Mouse (Mus musculus) liver, embryonic 16.5 days (tissue): ENCODE measurements around the gene Tppp. TPM values are rescaled to one million over a fixed set of nuclear protein-coding genes. Genes with fewer than 3 reads are reported as not detected.
"Not testable (repeated sequence)": the region's sequence is repeated elsewhere in the genome, so short reads cannot be mapped to it uniquely, and the experiment has no call there.

Experiments
- ATAC-seq: fragments of 200-750 bp; cut with Nextera tagmentation; 2 replicates; pipeline ENCODE4 v1.8.0; 2017; ENCODE audit warnings: low read depth, mild to moderate bottlenecking, moderate number of reproducible peaks, moderate library complexity
- H3K27ac ChIP-seq: fragments of 300-500 bp; sonication (generic); 2 replicates; pipeline ENCODE4 v1.5.1; 2014; ENCODE audit warnings: mild to moderate bottlenecking, low read length
- H3K27me3 ChIP-seq: fragments of 300-500 bp; sonication (generic); 2 replicates; pipeline ENCODE4 v1.6.1; 2014; ENCODE audit warnings: low read depth, low read length, mixed read lengths; ENCODE audit not compliant: control insufficient read depth, insufficient read depth
- H3K36me3 ChIP-seq: fragments of 300-500 bp; sonication (generic); 2 replicates; pipeline ENCODE4 v1.6.1; 2014; ENCODE audit warnings: mild to moderate bottlenecking; ENCODE audit not compliant: control insufficient read depth, insufficient read depth
- H3K4me1 ChIP-seq: fragments of 300-500 bp; sonication (generic); 2 replicates; pipeline ENCODE4 v1.6.1; 2014; ENCODE audit warnings: low read depth, low read length, mixed read lengths; ENCODE audit not compliant: control insufficient read depth
- H3K4me2 ChIP-seq: fragments of 300-500 bp; sonication (generic); 2 replicates; pipeline ENCODE4 v1.6.1; 2014; ENCODE audit warnings: low read depth, low read length, mixed read lengths
- H3K4me3 ChIP-seq: fragments of 300-500 bp; sonication (generic); 2 replicates; pipeline ENCODE4 v1.5.1; 2014; ENCODE audit warnings: low read depth, mild to moderate bottlenecking, low read length
- H3K9ac ChIP-seq: fragments of 300-500 bp; sonication (generic); 2 replicates; pipeline ENCODE4 v1.6.1; 2014; ENCODE audit warnings: low read depth, low read length
- H3K9me3 ChIP-seq: fragments of 300-500 bp; sonication (generic); replicated peaks from 2 replicates; pipeline ENCODE4 v1.6.1; 2016; ENCODE audit warnings: low read length; ENCODE audit not compliant: control insufficient read depth
- WGBS: fragments of 180-500 bp; shearing (Covaris S2); extraction: QIAGEN DNeasy Blood & Tissue Kit; methylation state at CpG from one replicate; pipeline ENCODE4 v1.1.7; 2014; ENCODE audit not compliant: insufficient replicate concordance; 5-methylcytosine and 5-hydroxymethylcytosine counted together
- polyA plus RNA-seq: library from polyadenylated mRNA; unstranded; fragments of >200 nt; fragmentation: Nextera tagmentation; extraction: Ambion mirVana; gene quantifications from 2 replicates; pipeline ENCODE4 v1.2.1, GENCODE M21; 2015

The Tppp gene
- polyA plus RNA-seq, 1 experiment from 2014 or later, result 0.61 TPM

DNA sequence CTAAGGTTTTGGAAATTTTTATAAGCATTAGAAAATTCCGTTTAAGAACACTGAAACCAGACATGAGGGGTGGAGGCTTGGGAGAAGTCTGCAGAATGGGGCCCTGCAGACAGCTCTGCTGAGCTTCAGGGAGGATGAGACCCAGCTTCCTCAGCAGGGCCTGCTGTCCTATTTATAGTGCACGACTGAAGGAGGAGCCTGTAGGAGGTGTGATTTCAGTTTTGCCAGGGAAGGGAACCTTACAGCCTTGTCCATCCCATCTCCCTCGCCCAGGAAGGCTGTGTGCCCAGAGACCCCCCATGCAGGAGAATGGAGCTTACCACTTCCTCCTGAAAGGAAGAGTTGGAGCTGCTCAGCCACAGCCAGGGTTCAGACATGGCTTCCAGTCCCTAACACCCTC, 1.5 kb downstream of the Tppp start:
- H3K27me3 ChIP-seq, result peaks cover 49% of the 10 kb centered on the region
- WGBS, result 7% methylated on average over 3 of the region's 3 CpGs

DNA sequence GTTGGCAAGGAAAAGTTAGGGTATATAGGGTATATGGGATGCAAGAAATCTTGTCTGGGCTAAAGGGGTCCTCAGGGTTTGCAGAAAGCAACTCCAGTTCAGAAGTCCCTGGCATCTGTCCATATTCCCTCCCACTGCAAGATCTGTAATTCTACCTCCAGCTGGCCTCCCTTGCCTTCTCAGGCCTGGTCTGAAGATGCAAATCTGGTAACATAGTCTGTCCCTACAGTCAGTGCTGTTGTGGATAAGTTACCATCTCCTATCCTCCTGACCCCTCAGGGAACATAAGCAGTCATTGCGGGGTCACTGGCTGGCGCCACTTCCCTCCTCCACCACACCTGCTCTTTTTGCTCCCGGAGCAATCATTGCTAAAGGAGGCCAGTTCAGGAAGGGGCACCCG, 6.7 kb downstream of the Tppp start:
- no peak for ATAC-seq
- H3K9ac ChIP-seq, result no peak overlapping the region
- no peak overlapping the region for H3K4me2 ChIP-seq
- H3K27ac ChIP-seq, result no peak overlapping the region
- H3K9me3 ChIP-seq, result no peaks in the 10 kb centered on the region
- H3K27me3 ChIP-seq, result peaks cover 21% of the 10 kb centered on the region
- peaks cover 8% of the 10 kb centered on the region for H3K4me1 ChIP-seq
- WGBS, result 70% methylated on average over 4 of the region's 4 CpGs
- no peaks in the 10 kb centered on the region for H3K36me3 ChIP-seq
- no peak overlapping the region for H3K4me3 ChIP-seq

More for the DNA sequence above, 1.5 kb downstream of the Tppp start:
- H3K27ac ChIP-seq, result no peak overlapping the region
- peaks cover 16% of the 10 kb centered on the region for H3K4me1 ChIP-seq
- H3K9me3 ChIP-seq, result no peaks in the 10 kb centered on the region
- peak overlapping the region; percentile 58 for H3K4me3 ChIP-seq
- H3K36me3 ChIP-seq, result no peaks in the 10 kb centered on the region
- H3K9ac ChIP-seq, result no peak overlapping the region
- peak overlapping the region; percentile 92 for H3K4me2 ChIP-seq
- no peak for ATAC-seq

DNA sequence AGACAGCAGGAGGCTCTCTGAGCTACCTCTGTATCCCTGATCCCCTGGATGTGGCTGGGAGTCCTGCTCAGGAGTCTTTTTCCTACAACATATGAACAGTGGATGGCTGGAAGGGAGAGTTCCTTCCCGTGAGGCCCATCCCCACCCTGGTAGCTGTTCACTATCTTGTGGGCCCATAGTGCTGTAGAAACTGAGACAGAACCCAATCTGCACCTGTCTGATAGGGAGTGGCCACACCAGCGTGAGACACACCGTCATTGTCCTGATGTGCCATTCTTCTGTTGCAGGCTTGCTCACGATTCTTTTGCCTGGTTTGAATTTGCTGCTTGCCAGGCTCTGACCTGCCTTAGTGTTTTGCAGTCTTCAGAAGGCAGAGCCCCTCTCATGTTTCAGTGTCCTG, 8.2 kb downstream of the Tppp start:
- H3K9ac ChIP-seq, result no peak overlapping the region
- H3K4me1 ChIP-seq, result peaks cover 8% of the 10 kb centered on the region
- no peak overlapping the region for H3K27ac ChIP-seq
- H3K4me2 ChIP-seq, result no peak overlapping the region
- H3K4me3 ChIP-seq, result no peak overlapping the region
- WGBS, result 18% methylated on average over 4 of the region's 4 CpGs
- peaks cover 9% of the 10 kb centered on the region; the same call in 1 of the 2 replicates for H3K27me3 ChIP-seq
- no peaks in the 10 kb centered on the region for H3K36me3 ChIP-seq
- no peaks in the 10 kb centered on the region for H3K9me3 ChIP-seq
- ATAC-seq, result peak; percentile 64; the same call in 1 of the 2 replicates

DNA sequence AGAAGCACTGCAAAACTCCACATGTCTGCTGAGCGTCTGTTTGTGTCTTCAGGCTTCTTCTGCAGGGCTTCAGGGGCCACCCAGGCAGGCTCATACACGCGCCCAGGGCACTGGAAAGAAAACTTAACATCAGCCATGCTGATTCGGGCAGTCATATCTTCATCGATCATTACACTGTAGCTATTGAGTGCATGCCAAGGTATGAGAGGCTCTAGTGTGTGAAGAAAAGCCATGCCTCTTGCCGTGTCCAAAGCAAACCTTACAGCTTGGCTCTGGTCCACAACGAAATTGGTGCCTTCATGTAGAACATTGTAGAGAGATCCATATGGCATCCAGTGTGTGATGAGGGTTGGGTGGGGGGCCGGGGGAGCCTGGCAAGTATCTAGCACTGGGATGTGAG, 9.8 kb downstream of the Tppp start:
- not testable (repeated sequence) for ATAC-seq, H3K4me3 ChIP-seq, H3K4me2 ChIP-seq, H3K9ac ChIP-seq, H3K9me3 ChIP-seq, H3K36me3 ChIP-seq, H3K4me1 ChIP-seq, H3K27me3 ChIP-seq, H3K27ac ChIP-seq
- 71% methylated on average over 8 of the region's 8 CpGs for WGBS

DNA sequence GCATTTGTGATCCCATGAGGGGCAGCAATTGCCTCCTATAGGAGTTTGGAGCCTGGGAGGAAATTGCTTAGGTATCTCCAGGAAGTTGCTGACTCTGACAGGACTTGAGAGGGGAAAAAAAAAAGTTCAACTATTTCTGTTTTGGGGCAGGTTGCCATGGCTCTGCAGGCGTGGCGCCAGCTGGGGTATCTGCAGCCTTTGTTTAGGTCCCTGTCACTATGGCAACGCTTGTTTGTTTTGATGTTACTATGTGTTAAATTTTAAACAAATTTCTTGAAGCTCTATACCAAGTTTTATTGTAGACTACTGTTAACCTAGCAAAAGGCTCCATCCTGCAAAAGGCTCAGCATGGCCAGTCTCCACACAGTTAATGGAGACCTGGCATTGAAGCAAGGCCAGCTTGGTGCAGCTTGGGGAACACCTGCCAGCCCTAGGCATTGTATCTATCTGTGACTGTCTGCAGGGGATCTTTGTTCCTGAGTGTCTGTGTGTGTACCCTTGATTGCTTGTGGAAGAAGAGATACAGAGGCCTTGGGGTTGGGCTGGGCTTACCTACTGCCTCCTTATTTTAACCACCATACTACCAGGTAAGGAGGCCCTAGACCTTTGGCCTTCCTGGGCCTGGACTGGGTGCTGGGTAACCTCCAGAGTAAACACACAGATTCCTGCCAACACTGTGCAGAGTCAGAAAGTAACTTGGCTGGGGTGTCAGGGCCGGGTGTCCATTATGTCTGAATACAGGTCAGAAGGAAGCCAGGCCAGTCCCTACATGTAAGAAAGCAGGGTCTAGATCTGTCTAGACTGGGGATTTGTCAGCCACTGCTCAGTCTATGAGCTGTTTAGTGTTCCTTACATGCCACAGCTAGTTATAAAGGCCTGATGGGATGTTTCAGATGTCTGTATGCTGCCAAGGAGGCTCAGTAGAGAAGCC, 16.2 kb downstream of the Tppp start:
- H3K27ac ChIP-seq, result no peak overlapping the region
- H3K4me1 ChIP-seq, result no peaks in the 10 kb centered on the region; the same call in none of the 2 replicates
- H3K4me3 ChIP-seq, result no peak overlapping the region
- no peak overlapping the region for H3K9ac ChIP-seq
- no peaks in the 10 kb centered on the region for H3K36me3 ChIP-seq
- H3K9me3 ChIP-seq, result no peaks in the 10 kb centered on the region
- no peaks in the 10 kb centered on the region for H3K27me3 ChIP-seq
- ATAC-seq, result peak; percentile 68
- H3K4me2 ChIP-seq, result no peak overlapping the region
- WGBS, result 52% methylated on average over 4 of the region's 4 CpGs

DNA sequence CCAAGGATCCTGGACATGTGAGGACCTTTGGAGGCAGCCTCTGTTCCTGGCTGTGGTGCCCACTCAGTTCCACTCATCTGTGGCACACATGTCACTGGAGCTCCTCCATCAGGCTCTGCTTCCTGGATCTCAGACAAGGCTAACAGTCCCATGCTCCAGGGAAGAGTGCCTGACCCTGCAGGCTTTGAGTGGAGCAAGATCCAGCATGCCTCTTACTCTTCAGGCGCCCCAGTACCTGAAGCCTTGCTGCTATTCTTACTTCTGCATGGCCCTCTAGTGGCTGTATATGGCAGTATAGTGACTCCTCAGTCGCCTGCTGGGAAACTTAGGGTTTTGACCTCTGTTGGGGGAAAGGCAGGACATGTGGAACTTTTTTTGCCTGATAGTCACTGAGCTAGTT, 17.0 kb downstream of the Tppp start:
- no peaks in the 10 kb centered on the region for H3K36me3 ChIP-seq
- H3K4me1 ChIP-seq, result no peaks in the 10 kb centered on the region; the same call in none of the 2 replicates
- no peak overlapping the region for H3K4me3 ChIP-seq
- no peak overlapping the region for H3K4me2 ChIP-seq
- ATAC-seq, result peak; percentile 44
- no peaks in the 10 kb centered on the region for H3K9me3 ChIP-seq
- WGBS, result 28% methylated on average over 2 of the region's 2 CpGs
- no peaks in the 10 kb centered on the region for H3K27me3 ChIP-seq
- no peak overlapping the region for H3K9ac ChIP-seq
- no peak overlapping the region for H3K27ac ChIP-seq

DNA sequence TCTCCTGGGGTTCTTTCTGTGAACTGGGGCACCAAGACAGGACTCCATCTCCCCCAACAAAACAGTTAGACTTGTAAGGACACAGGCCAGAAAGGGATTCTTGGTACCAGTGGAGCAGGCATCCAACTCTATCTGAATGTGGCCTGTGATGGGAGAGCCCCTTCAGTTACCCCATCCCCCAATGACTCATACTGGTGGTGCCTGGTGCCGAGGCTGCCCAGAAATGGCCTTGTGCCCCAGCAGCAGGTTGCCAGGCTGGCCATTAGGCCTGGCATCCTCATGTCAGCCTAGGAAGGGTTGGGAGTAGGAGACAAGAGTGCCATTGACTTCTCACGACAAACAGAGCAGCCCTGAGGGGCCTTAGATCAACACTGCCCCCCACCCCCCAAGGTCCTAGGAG, 18.9 kb downstream of the Tppp start:
- Histone ChIP-seq H3K9me3 (no peaks in the 10 kb centered on the region), H3K4me3 (no peak overlapping the region), H3K9ac (no peak overlapping the region), H3K27me3 (no peaks in the 10 kb centered on the region), H3K4me1 (no peaks in the 10 kb centered on the region; the same call in none of the 2 replicates), H3K27ac (no peak overlapping the region), H3K4me2 (no peak overlapping the region), H3K36me3 (no peaks in the 10 kb centered on the region)
- no peak for ATAC-seq
- 48% methylated on average over 2 of the region's 2 CpGs for WGBS

DNA sequence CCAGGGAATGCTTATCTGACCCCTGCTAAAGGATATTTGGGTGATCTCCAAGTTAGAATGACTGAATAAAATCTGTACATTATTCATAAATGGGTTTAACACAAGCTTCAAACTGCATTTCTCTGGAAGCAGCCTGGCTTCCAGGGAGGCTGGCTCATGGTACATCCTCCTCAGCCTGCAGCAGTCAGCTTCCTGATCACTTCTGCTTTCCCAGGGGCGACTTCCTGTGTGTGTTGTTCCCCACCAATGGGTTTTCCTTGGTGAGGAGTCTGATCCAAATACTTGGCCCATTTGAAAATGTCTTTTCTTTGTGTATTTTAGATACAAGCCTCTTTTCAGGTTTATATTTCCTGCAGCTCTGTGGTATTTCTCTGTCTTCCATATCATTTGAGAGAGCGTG, 19.8 kb downstream of the Tppp start:
- Histone ChIP-seq H3K9me3 (no peaks in the 10 kb centered on the region), H3K4me1 (no peaks in the 10 kb centered on the region; the same call in none of the 2 replicates), H3K9ac (no peak overlapping the region), H3K36me3 (no peaks in the 10 kb centered on the region), H3K4me2 (no peak overlapping the region), H3K27ac (no peak overlapping the region), H3K27me3 (no peaks in the 10 kb centered on the region), H3K4me3 (no peak overlapping the region)
- ATAC-seq, result no peak
- 41% methylated on average over 2 of the region's 2 CpGs for WGBS

DNA sequence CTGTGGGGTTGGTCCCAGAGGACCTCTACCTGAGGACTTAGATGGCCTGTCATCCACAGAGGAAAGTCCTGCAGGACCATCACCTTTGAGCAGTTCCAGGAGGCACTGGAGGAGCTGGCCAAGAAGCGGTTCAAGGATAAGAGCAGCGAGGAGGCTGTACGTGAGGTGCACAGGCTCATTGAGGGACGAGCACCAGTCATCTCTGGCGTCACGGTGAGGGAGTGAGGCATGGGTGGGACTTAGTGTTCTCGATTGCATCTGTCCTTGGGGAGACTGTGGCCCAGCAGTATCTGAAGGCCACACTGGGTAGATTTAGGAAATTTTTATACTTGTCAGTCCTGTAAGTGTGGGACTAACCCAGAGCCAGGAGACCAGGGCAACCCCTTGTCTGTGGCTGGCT, 21.5 kb downstream of the Tppp start:
- Histone ChIP-seq H3K27me3 (no peaks in the 10 kb centered on the region), H3K36me3 (no peaks in the 10 kb centered on the region), H3K9me3 (no peaks in the 10 kb centered on the region), H3K4me3 (no peak overlapping the region), H3K27ac (no peak overlapping the region), H3K9ac (no peak overlapping the region), H3K4me1 (no peaks in the 10 kb centered on the region; the same call in 1 of the 2 replicates), H3K4me2 (no peak overlapping the region)
- 81% methylated on average over 7 of the region's 7 CpGs for WGBS
- ATAC-seq, result no peak
